Mouse (Mus musculus) cortical plate, adult 2 months (tissue): ENCODE results near the gene Ftl1.

Source experiments
- CTCF ChIP-seq: fragments of 200-500 bp; IDR thresholded peaks from 2 replicates; pipeline ENCODE4 v1.5.1; 2011; ENCODE audit warnings: mild to moderate bottlenecking, control low read depth, low read length; ENCODE audit not compliant: insufficient read depth; ENCODE audit errors: extremely low read depth
- POLR2A ChIP-seq: fragments of 200-500 bp; IDR thresholded peaks from 2 replicates; pipeline ENCODE4 v1.6.1; 2011; ENCODE audit warnings: mild to moderate bottlenecking, low read length, control low read depth; ENCODE audit not compliant: insufficient read depth; ENCODE audit errors: extremely low read depth

- no peak for TF ChIP-seq CTCF
- no peak for TF ChIP-seq POLR2A
Observed at GRCm38 (mm10) chr7:45490822-45491221, 31.1 kb upstream of the Ftl1 start.
